Mouse (Mus musculus): ENCODE data around the gene Calhm4. TPM values are rescaled to one million over a fixed set of nuclear protein-coding genes. Genes with fewer than 3 reads are reported as not detected.
A peak's percentile ranks its signal among the peaks of the same experiment; 100 is the strongest.

The Calhm4 gene
- not detected for total RNA-seq (2021)

DNA sequence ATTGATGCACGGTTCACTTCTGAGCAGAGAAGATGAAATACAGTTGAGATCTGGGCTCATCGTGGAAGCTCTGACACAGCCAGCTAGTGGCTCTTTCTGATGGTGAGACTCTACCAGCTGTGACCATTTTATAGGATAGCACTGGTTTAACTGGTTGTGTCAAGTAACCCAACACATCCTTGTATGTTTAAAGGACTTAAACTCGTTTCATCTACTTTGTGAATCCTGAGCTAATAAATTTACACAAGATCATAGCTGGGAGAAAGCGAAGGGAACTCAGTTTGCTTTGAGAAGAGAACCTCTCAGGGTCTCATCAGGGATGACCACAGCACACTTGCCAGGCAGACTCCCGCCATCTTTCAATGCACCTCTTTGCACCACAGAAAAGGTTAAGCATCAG, at the start of gene Calhm4:
Gene Calhm4 (minus strand): TSS at position 101 of the 400 bp plus-strand sequence.
- intact Hi-C loops (cut with DNase I): no loop called here
- no peak for DNase-seq

DNA sequence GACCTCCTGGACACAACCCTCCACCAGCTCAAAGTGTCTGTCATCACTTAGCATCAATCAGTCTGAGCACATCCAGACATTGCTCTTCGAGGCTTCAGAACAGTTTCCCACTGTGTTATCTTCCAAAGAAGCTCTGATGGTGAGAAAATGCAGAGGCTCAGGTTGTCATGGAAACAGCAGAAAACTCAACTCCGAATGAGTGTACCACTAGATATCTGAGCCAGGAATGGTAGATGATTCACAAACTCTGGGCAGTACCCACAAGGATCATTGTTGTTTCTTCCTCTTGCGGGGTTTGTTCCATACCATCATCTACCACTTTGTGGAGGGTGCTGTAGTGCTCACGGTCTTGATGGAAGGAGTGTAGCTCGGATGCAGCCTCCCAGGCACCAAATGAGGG, 47.8 kb upstream of the Calhm4 start:
- DNase-seq: no peak
- intact Hi-C loops (cut with DNase I): no loop called here

DNA sequence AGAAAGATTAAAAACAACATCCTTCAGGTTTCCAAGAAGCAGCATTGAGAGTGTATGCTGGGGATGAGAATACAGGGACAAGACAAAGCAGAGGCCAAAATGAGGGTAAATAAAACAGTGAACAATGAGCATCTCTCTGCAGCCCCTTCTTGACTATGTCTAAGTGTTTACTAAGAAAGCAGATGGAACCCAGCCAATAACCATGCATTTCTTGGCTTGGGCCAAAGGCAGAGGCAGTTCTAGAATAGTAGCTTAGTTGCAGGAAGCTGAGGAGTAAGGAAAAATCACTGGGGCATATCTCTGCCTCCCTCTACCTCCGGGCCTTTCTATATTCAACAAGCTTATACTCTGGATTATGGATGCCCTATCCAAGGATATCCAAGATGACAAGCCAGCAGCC, 46.4 kb upstream of the Calhm4 start:
- DNase-seq: no peak
- intact Hi-C loops (cut with DNase I): no loop called here

DNA sequence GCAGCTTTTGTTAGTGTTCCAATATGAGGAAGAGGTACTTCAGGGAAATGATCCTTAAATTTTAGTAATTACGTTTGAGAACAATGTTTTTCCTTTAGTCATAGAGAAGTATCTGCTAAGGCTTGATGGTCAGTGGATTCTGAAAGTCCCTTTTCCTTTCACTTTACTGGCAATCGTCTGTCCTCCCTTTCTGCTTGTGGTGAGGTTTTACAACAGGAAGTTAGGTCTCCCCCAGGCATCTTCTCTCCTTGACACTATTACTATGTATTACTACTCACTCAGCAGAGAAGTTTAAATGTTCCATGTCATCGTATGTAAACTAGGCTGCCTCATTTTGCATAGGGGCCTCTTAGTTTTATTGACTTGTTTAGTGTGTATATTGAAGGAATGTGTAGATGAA, 45.4 kb upstream of the Calhm4 start:
- no peak for DNase-seq
- intact Hi-C loops (cut with DNase I): no loop called here

DNA sequence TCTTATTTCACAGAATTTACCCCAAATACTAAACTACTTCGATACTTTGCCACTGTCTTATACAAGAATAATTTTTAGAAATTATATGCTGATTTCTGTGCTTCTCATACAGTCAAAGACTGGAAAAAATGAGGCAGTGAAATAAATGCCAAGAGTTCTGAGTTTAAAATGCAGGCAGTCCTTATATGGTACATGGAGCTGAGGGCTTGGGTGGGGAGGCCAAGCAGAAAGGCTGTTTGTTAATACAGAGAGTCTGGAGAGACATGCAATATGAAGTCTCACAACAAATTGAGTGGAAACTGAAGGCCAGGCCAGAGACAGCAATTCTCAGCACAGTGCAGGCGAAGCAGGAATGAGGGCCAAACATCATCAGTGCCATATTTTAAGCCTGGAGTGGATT, 44.4 kb upstream of the Calhm4 start:
- DNase-seq: no peak
- intact Hi-C loops (cut with DNase I): no loop called here

DNA sequence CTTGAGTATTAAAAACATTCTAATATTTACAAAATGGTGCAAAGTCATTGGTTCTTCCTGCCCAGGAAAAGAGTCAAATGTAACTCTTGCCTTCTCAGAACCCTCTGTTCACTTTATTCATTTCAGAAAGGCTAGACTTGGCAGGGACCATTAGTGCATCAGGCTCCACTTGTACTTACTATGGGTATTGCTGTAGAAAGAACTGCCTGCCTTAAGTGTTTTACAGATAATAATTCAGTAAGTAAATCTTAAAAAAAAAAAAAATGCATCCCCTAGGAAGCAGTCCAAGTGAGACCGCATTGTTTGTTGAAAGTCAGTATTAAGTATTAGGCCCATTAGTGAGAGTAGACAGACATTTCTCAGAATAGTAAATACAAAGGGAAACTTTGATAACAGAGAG, 42.4 kb upstream of the Calhm4 start:
- no peak for DNase-seq
- intact Hi-C loops (cut with DNase I): no loop called here

DNA sequence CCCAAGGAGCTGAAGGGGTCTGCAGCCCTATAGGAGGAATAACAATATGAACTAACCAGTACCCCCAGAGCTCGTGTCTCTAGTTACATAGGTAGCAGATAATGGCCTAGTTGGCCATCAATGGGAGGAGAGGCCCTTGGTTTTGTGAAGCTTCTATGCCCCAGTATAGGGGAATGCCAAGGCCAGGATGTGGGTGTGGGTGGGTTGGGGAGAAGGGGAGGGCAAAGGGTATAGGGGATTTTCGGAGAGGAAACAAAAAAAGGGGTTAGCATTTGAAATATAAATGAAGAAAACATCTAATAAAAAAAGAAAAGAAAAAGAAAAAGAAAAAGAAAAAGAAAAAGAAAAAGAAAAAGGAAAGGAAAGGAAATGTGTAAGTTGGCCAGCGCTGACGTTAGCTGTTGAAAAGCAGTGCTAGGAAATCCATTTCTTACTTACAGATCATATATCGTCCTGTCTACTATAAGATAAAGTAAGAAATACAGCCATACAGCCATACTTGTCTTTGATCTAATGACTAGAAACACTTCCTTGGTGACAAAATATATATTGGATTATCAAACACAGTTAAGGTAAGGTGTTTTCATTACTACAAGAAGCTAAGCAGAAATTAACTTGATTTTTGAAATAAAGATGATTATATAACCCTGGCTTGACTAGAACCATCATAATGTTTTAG, 30.6 kb upstream of the Calhm4 start:
- intact Hi-C loops (cut with DNase I): no loop called here
- DNase-seq: no peak

DNA sequence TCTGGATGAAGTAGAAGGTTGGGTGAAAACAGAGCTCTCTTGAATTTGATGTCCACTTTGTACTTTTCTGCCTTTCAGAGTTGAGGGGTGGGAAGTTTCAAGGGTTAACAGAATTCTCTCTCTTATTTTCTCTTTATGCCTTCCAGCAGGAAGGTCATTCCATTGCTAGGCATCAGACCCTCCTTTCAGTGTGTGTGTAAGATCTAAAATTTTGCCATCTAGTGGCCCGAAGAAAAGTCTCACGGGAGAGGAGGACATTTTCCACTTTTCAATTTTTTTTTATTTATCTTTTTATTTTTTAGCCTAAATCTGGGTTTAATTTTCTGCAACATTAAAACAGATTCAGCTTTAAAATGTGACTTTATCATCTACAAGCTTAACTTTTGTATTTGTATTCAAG, 27.5 kb upstream of the Calhm4 start:
- intact Hi-C loops (cut with DNase I): no loop called here

DNA sequence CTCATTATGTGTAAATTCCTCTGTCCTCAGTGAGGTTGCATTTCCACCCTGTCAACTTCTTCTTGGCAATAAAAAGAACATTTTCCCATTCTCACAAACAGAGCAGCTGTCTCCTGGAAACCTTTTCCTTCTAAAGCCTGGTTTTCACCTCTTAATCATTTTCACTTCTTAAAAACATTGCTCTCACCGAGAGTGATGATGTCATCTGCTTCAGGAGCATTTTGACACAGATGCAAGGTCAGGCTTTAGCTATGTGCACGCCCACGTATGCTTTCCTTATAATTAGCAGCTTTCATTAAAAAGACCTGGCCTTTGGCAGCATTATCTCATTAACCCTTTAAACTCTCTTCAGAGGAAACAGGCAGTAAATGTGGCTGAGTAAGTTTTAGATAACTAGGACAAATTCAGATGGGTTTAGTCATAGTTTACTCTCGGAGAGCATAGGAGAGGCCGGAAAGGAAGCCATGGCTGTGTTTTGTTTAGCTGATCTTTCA, 26.9 kb upstream of the Calhm4 start:
- peak in 1 of 2 experiments; percentile 5 for DNase-seq
- intact Hi-C loops (cut with DNase I): no loop called here

More for the DNA sequence above, 27.5 kb upstream of the Calhm4 start:
- no peak for DNase-seq

DNA sequence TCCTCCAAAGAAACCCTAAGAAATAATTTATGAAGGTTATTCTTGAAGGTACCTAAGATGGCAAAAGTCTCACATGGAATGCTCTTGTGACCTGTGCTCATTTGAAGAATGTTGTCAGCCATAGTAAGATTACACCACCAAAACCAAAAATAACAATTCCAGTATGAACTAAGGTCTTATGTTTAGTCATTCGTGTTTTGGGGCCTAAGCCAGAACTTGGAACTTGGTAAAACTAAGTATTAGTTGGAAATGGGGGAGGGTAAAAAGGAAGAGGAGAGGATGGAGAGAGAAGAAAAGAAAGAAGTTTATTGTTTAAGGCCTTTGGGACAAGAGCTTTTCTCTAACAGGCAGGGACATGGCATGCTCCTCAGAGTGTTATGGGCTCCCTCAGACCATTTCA, 25.5 kb upstream of the Calhm4 start:
- intact Hi-C loops (cut with DNase I): no loop called here
- DNase-seq: no peak

DNA sequence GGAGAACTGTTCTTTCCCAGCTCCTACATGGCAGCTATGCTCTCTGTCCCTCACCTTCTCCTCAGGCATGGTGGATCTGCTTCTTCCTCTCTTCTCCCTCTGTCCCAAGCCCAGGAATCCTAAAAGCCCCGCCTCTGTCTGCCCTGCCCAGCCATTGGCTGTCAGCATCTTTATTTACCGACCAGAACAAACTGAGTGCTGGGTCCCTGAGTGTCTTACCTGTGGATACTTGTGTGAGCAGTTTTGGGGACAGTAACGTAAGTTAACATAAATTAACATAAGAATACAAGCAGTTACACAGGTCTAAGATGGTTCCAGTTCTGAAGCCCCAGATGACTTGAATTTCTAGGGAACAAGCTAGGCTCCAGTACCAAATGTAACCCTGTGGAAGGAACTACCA, 22.5 kb upstream of the Calhm4 start:
- intact Hi-C loops (cut with DNase I): no loop called here
- no peak for DNase-seq

DNA sequence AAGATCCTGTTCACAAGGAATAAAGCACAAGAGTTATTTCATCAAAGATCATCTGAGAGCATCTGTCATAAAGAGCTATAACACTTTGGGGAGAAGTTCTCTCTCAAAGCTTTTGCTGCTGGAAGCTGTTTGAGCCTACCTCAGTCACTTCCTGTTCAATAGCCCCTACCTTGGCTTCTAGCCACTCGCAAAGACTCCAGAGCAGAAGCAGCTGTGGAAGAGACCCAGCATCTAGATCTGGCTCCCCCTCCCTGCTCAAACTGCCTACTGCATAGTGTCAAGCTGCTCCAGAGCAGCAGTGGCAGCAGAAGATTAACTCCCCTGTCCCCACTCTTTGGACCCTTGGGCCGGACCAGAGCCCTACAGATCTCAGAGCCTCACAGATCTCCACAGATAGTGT, 9.9 kb upstream of the Calhm4 start:
- intact Hi-C loops (cut with DNase I): no loop called here
- DNase-seq: no peak

DNA sequence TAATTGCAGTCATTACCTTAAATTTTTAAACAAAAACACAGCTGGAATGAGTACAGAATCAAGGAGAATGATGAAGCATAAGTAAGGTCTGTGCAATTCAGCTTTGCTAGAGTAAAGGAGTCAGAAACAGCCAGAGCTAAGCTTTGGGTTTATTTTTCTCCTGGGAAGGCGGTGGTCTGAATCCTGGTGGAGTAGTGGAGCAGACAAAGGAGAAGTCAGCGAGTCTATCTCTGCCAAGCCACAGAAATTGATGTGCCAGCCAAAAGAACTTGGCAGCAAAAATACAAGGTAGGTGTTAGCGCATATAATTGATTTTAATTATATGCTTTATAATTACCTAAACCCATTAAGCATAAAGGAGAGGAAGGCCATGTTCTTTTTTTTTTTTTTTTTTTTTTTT, 6.7 kb downstream of the Calhm4 start, which contains the start of gene Trappc3l:
Gene Trappc3l (plus strand): TSS at position 197 of the 400 bp plus-strand sequence.
- DNase-seq: no peak
- intact Hi-C loops (cut with DNase I): loop anchor here (2.0 kb wide), 2 partner anchors 197 to 289 kb away; no protein-coding TSS in a partner anchor

DNA sequence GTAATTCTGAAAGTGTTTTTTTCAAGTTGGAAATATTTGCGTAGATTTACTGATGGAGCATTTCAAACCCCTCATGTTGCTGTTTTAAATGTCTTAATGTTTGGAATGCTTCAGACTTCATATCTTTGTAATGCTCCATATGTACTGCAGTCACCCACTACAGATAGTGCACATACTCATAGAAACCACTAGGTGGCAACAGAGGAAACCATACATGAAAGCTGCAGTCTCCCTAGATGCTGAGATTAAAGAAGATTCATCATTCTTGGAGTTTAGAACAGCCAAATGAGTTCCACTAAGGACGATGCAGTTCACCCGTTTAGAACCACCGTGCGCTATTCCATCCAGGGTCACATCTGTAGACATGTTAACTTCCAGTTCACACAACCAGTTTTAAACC, 7.5 kb downstream of the Calhm4 start:
- intact Hi-C loops (cut with DNase I): loop anchor here (1.0 to 2.0 kb wide), 3 partner anchors 60 to 290 kb away; partner anchors contain the start of gene Calhm5
- DNase-seq: peak; percentile 5 to 24

DNA sequence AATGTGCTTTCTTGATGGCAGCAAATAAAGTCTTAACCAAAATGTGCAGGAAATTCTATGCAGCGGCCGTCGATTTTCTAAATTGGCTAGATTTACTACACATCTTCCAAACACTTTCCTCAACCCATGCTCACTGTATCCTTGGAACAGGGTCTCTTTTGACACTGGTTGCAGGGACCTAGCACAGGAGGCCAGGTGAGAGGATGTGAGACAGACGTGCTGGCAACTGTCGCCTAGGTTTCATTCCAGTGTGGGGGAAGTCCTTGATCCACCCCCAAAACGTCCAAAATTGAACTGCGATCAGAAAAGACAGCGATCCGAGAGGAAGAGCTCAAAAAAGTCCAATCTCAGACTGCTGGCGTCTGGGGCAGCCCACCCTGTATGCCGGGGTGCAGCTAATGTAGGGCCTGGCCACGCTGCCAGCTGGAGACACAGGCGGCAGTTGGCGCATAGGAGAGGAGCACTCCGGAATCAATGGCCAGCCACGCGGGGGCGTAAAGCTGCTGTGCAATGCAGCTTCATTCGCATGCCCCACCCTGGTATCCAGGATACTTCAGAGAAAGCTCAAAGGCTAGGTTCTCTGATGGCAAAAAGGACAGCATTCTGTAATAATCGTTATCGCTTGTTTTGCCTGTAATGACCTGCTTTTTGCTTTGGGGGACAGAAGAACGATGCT, 10.3 kb downstream of the Calhm4 start:
- intact Hi-C loops (cut with DNase I): loop anchor here (2.0 kb wide), 1 partner anchor 247 kb away; no protein-coding TSS in a partner anchor

DNA sequence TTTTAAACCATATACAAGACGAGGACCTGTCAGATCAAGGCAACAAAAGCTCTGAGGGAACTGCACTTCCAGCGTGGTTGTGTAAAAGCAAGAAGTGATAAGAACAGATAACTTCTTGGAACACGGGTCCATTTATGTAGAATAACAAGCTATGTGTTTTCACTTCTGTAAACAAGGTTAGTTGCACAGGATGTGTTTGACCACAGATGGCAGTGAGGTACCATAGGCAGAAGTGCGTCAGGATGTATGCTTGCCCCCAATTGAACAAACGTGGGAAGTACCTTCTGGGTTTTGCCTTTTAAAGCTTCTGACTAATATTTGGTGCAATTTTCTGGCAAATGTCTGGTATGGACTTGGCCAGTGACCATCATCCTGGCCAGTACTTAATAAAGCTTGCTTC, 13.8 kb downstream of the Calhm4 start:
- DNase-seq: no peak
- intact Hi-C loops (cut with DNase I): no loop called here

More for the DNA sequence above, 10.3 kb downstream of the Calhm4 start:
- DNase-seq: peak; percentile 81 to 82

DNA sequence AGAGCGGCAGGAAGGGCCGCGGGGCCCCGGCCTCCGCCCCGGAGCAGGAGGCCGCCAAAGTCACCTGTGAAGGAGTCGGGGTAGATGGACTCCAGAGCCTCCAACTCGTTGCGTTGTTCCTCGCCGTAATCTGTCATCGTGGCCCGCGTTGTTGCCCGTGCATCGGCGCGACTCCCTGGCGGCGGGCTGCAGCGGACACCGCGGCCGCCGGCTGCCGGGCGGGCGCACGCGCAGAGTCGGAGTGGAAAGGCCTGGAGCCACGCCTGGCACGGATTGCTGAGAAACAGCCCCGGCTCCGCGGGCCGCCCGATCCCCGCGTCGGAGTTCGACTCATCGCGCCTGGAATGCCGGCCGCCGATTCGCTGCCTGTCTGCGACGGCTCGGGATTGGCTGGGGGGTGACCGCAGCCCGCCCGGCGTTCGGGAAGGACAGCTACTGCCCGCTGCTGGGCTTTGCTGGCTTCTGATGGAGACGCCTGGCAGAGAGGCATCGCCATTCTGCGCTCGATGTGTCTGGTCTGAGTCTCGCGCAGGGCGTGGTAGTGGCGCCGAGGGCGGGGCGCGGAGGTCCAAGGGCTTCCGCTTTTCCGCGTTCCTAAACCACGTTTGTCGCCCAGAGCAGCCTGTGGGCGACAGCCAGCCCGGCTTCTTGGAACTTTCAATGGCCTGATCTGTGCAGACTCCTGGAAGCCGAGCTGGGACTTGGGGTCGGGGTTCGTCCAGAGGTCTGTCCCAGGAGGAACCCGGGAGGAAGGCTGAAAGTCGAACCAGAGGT, 24.6 kb downstream of the Calhm4 start, which contains the start of gene Rwdd1:
Gene Rwdd1 (minus strand): TSS at position 323 of the 774 bp plus-strand sequence.
- DNase-seq: peak; percentile 98 to 99
- intact Hi-C loops (cut with DNase I): loop anchor here (5.0 to 10.0 kb wide), 2 partner anchors 263 to 395 kb away; partner anchors contain the start of genes Nt5dc1 and Tspyl1

DNA sequence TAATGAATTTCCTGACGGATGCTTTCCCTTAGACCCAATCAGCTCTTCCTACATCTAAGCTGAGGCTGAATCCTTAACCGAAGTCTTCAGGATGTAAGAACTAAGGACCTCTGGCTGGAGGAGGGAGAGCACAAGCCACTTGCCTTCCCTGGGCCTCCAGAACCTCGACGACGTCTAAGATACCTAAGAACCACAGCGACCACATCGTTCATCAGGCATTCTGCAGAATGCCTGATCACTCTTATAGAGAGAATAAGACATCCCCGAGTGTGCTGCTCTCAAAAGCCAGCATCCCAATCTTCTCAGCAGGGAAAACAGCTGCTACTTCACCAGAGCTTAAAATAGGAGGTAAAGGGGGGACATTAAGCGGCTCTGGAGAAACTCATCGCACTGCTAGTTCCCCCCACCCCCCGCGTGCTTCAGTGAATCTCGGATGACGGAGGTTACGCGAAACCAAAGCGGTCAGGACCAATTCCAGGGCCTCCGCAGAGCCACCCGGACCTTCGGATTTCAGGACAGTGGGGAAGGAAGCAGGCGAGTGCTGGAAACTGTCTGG, 25.3 kb downstream of the Calhm4 start:
- no peak for DNase-seq

DNA sequence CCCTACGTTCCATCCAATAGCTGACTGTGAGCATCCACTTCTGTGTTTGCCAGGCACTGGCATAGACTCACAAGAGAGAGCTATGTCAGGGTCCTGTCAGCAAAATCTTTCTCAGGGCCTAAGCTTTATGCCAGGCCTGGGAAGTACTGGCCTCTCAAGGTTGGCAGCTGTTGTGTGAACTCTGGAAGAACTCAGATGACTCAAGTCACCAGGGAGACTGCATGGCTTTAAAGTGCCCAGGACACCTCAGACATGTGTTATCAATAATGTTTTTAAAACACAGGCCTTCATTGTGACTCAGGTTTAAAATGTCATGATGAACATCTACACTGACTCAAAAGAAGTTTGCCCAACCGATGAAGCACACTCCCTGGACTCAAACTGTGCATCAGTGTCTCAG, 30.9 kb downstream of the Calhm4 start:
- no peak for DNase-seq

More for the DNA sequence above, 25.3 kb downstream of the Calhm4 start:
- intact Hi-C loops (cut with DNase I): loop anchor here (5.0 to 10.0 kb wide), 2 partner anchors 263 to 396 kb away; partner anchors contain the start of genes Nt5dc1 and Tspyl1

DNA sequence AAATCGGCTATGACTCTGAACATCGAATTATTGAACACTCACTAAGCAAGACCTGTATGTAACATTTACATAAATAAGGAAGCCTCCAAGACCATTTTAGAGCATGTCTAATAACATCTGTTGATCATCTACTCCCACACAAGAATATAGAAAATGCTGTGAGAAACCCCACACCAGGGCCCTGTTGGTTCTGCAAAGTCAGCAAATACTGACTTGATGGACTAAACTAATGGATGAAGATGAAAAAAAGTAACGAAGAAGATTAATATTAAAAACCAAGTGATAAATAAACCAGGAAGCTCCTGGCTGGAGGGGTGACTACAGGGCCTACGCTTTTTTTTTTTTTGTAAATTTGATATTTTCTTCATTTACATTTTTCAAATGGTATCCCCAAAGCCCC, 31.5 kb downstream of the Calhm4 start:
- intact Hi-C loops (cut with DNase I): loop anchor here (10.0 kb wide), 1 partner anchor 402 kb away; the partner anchor contains the start of gene Nt5dc1
- no peak for DNase-seq

More for the DNA sequence above, 30.9 kb downstream of the Calhm4 start:
- intact Hi-C loops (cut with DNase I): loop anchor here (10.0 kb wide), 1 partner anchor 402 kb away; the partner anchor contains the start of gene Nt5dc1

Data from heart, postnatal 10 days (tissue).